In the genomic region with DNA sequence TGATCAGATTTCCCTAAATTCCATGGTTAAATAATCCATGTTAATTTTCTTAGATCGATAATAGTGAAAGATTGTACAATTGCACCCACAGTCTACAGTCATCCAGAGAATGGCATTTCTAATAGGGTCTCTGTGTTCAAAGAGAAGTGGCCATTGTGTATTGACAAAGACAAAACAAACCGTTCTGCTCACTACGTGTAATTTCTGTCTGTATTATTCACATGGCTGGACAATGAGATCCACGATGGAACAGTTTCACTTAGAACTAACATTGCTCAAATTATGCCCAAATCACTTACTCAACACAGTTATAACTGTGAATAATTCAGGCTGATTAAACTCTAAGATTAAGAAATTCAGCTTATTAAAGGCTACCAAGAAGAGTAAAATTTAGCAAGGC, we compare ENCODE assay signal across 20 mouse cellular contexts. TPM values are rescaled to one million over a fixed set of nuclear protein-coding genes. Genes with fewer than 3 reads are reported as not detected.
DNase-seq lines count a peak whose midpoint lies in the region; TF ChIP-seq lines count a peak whose summit lies in the region.
"Had no signal": no experiment of that assay in that cellular context is flagged by ENCODE, and none has a peak within 500 bp of the region (broad histone marks: within the 10 kb centered on the region; RNA-seq: fewer than 3 reads in every experiment).

No protein-coding gene starts in this region.

- H3K4me3 ChIP-seq in layer of hippocampus, adult 2 months = no peak overlapping the region
- H3K4me3 ChIP-seq: embryonic facial prominence, embryonic 10.5 days; embryonic facial prominence, embryonic 12.5 days; forebrain, embryonic 12.5 days; forebrain, embryonic 15.5 days had no signal

- no peak for DNase-seq in layer of hippocampus, adult 2 months (ENCODE audit: low spot score in 2 of 2)
- DNase-seq in layer of hippocampus, adult 8-10 months (ENCODE audit: low spot score in 2 of 2) = no peak
- peak; percentile 50 for DNase-seq in retina, postnatal 1 day
- DNase-seq in retina, embryonic 14.5 days (ENCODE audit: low spot score) = no peak
- peak; percentile 31 for DNase-seq in telencephalon, adult 2 months (ENCODE audit: low read depth, low spot score)
- no peak for DNase-seq in lung, postnatal 36 days
- DNase-seq: adrenal gland, adult 2 months; adrenal gland, postnatal 10 days; adrenal gland, postnatal 25 days; B cell, adult 2 months; cerebellum, adult 11-12 months; cerebellum, adult 2 months; cerebellum, adult 9-10 months; cerebellum, postnatal 10 days; cerebellum, postnatal 25 days; forebrain, postnatal 0 days had no signal

- H3K27ac ChIP-seq in layer of hippocampus, adult 2 months = peak overlapping the region; percentile 28
- H3K27ac ChIP-seq: embryonic facial prominence, embryonic 10.5 days; embryonic facial prominence, embryonic 12.5 days; forebrain, embryonic 12.5 days; forebrain, embryonic 15.5 days had no signal

- no peak for TF ChIP-seq CTCF in layer of hippocampus, adult 2 months (conservative IDR thresholded peaks at IDR 0.05)

RNA-seq across cellular contexts. Expression of a gene that starts 35.2 kb away (rescaled TPM):
- total RNA-seq in layer of hippocampus, adult 2 months (2021) = 10 to 100 TPM; 29.0 to 30.9 TPM
- 10 to 100 TPM; 29.4 to 36.3 (median 33.1) TPM for total RNA-seq in layer of hippocampus, adult 8-10 months (2022)

Comparison
In these comparisons a context has a peak if more than half of its experiments do, and no peak if none do; other contexts are left out.
1. DNase-seq: peak in retina, postnatal 1 day (single experiment) and telencephalon, adult 2 months (single experiment); none in layer of hippocampus, adult 2 months (0 of 2), layer of hippocampus, adult 8-10 months (0 of 2), retina, embryonic 14.5 days (single experiment) and lung, postnatal 36 days (single experiment).